Mouse (Mus musculus) embryonic facial prominence, embryonic 11.5 days (tissue): Measurements from ENCODE around the gene Agap1. TPM values are rescaled to one million over a fixed set of nuclear protein-coding genes. Genes with fewer than 3 reads are reported as not detected.

ENCODE experiments used
- ATAC-seq: fragments of 200-750 bp; cut with Nextera tagmentation; replicated peaks from 2 replicates; pipeline ENCODE4 v1.8.0; 2017; ENCODE audit warnings: low read depth; ENCODE audit not compliant: insufficient number of reproducible peaks, low FRiP score, low TSS enrichment
- DNase-seq: peaks from one replicate; pipeline ENCODE4 v3.0.0-alpha.2; 2015; ENCODE audit warnings: low spot score
- H3K27ac ChIP-seq: fragments of 300-500 bp; sonication (generic); replicated peaks from 2 replicates; pipeline ENCODE4 v1.5.1; 2014; ENCODE audit warnings: mild to moderate bottlenecking, low read depth, low read length, control low read depth
- H3K27me3 ChIP-seq: fragments of 300-500 bp; sonication (generic); 2 replicates; pipeline ENCODE4 v1.6.1; 2014; ENCODE audit warnings: mild to moderate bottlenecking, low read length, moderate library complexity, mixed read lengths; ENCODE audit not compliant: control insufficient read depth, insufficient read depth
- H3K36me3 ChIP-seq: fragments of 300-500 bp; sonication (generic); replicated peaks from 2 replicates; pipeline ENCODE4 v1.6.1; 2014; ENCODE audit warnings: low read depth, mild to moderate bottlenecking, low read length, moderate library complexity, mixed read lengths; ENCODE audit not compliant: control insufficient read depth, insufficient read depth
- H3K4me1 ChIP-seq: fragments of 300-500 bp; sonication (generic); 2 replicates; pipeline ENCODE4 v1.6.1; 2014; ENCODE audit warnings: low read length, mixed read lengths; ENCODE audit not compliant: control insufficient read depth, insufficient read depth
- H3K4me2 ChIP-seq: fragments of 300-500 bp; sonication (generic); 2 replicates; pipeline ENCODE4 v1.6.1; 2014; ENCODE audit warnings: low read depth, mild to moderate bottlenecking, control low read depth, low read length, moderate library complexity
- H3K4me3 ChIP-seq: fragments of 300-500 bp; sonication (generic); 2 replicates; pipeline ENCODE4 v1.5.1; 2014; ENCODE audit warnings: low read depth, low read length, control low read depth
- H3K9ac ChIP-seq: fragments of 300-500 bp; sonication (generic); replicated peaks from 2 replicates; pipeline ENCODE4 v1.6.1; 2014; ENCODE audit warnings: mild to moderate bottlenecking, control low read depth, low read length
- H3K9me3 ChIP-seq: fragments of 300-500 bp; sonication (generic); replicated peaks from 2 replicates; pipeline ENCODE4 v1.6.1; 2016; ENCODE audit warnings: mild to moderate bottlenecking, low read length, inconsistent platforms, mixed read lengths; ENCODE audit not compliant: control insufficient read depth
- WGBS: fragments of 180-500 bp; shearing (Covaris S2); extraction: QIAGEN DNeasy Blood & Tissue Kit; methylation state at CpG from one replicate; pipeline ENCODE4 v1.1.7; 2014; 5-methylcytosine and 5-hydroxymethylcytosine counted together
- polyA plus RNA-seq: library from polyadenylated mRNA; unstranded; fragments of >200 nt; fragmentation: Nextera tagmentation; extraction: Ambion mirVana; gene quantifications from 2 replicates; pipeline ENCODE4 v1.2.1, GENCODE M21; 2014

Gene Agap1
- polyA plus RNA-seq, 1 experiment from 2014 or later = 15.4 TPM

DNA sequence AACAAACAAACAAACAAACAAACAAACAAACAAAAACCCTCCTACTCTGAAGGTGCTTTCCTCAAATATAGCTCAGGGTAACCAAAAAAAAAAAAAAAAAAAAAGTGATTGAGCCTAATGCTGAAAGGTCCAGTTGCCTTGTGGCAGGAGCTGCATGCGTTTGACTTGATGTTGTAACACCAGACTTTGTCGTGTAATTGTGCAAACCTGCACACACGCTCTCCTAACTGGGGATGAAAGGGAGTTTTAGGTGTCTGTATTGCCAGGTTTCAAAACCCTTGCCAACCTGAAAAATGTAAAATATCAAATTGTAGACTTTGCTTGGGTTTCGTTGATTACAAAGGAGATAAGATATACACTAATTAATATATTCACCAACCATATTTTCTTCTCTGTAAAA is 459.0 kb downstream of the Agap1 start:
- H3K27ac ChIP-seq = no peak overlapping the region
- no peak overlapping the region for H3K4me3 ChIP-seq

DNA sequence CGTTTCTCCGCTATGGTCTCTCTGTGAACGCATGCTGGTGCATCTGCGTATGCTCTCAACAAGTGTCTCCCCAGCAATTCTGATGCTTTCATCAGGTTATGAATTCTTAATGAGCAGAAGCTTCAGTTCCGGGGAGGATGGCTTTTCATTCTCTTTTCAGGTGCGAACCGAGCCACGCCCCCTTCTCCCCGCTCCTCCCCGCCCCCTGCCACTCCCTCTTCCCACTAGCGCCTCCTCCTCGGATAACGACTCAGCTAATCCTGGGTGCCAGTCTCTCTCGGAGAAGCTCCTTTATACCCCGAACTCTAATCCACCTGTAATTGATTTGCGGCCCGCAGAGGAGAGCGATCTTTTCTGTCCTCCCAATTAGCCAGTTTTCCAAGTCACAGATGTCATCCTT is 463.5 kb downstream of the Agap1 start:
- peaks cover 27% of the 10 kb centered on the region for H3K27me3 ChIP-seq

More for the DNA sequence above, 459.0 kb downstream of the Agap1 start:
- no peaks in the 10 kb centered on the region for H3K4me1 ChIP-seq
- no peaks in the 10 kb centered on the region for H3K9me3 ChIP-seq
- no peaks in the 10 kb centered on the region for H3K27me3 ChIP-seq
- H3K36me3 ChIP-seq = no peaks in the 10 kb centered on the region
- H3K4me2 ChIP-seq = no peak overlapping the region
- DNase-seq = no peak
- WGBS = 75% methylated on average over 4 of the region's 4 CpGs
- H3K9ac ChIP-seq = no peak overlapping the region
- no peak for ATAC-seq

DNA sequence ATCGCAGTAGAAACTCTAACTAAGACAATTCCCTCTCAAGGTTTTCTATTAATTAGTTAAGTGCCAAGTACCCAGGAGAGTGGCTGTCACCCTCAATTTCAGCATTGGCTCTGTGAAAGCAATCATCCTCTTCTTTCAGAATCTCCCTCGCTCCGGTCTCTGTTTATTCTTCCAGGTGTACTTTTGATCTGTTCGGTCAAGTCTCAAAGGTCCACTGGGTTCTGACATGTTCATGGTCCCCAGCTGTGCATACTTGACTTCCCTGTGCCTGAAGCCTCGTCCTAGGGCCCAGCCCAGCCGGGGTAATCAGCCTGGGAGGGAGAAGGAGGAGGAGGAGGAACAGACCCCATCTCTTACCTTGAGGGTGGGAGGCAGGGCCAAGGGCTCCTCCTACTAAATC is 464.6 kb downstream of the Agap1 start:
- no peak for DNase-seq
- H3K9me3 ChIP-seq = no peaks in the 10 kb centered on the region
- ATAC-seq = no peak
- no peak overlapping the region for H3K27ac ChIP-seq
- 69% methylated on average over 6 of the region's 6 CpGs for WGBS
- H3K9ac ChIP-seq = no peak overlapping the region
- H3K36me3 ChIP-seq = no peaks in the 10 kb centered on the region
- H3K27me3 ChIP-seq = peaks cover 38% of the 10 kb centered on the region
- no peak overlapping the region for H3K4me3 ChIP-seq
- no peak overlapping the region for H3K4me2 ChIP-seq
- 0 out of 2 replicates have a peak, but pooled peaks cover 6% of the 10 kb centered on the region for H3K4me1 ChIP-seq

More for the DNA sequence above, 463.5 kb downstream of the Agap1 start:
- ATAC-seq = no peak
- 18% methylated on average over 18 of the region's 18 CpGs for WGBS
- Histone ChIP-seq H3K27ac (no peak overlapping the region), H3K4me1 (0 out of 2 replicates have a peak, but pooled peaks cover 5% of the 10 kb centered on the region), H3K4me3 (no peak overlapping the region), H3K36me3 (no peaks in the 10 kb centered on the region), H3K9ac (no peak overlapping the region), H3K9me3 (no peaks in the 10 kb centered on the region), H3K4me2 (no peak overlapping the region)
- DNase-seq = no peak

DNA sequence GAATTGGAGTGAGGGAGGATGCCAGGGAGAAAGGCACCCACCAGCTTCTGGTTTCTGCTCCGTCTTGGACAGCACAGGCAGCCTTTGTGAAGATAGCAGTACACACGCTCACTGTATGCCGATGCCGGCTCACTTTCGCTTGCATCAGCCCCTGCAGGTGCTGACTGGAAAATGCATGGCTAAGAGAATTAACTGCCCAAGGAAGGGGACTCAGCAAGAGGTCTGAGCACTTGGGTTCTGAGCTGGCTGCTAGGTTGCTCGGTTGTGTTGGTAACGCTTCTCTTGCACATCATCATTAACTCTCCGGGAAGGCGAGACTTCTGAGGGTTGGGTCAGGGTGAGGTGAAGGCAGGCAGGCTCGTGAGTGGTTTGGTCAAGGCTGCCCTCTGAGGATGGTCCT is 467.2 kb downstream of the Agap1 start:
- no peaks in the 10 kb centered on the region for H3K9me3 ChIP-seq
- H3K27me3 ChIP-seq = peaks cover 64% of the 10 kb centered on the region
- H3K4me3 ChIP-seq = no peak overlapping the region
- WGBS = under 1% methylated on average over 10 of the region's 10 CpGs
- H3K9ac ChIP-seq = no peak overlapping the region
- no peaks in the 10 kb centered on the region for H3K36me3 ChIP-seq
- no peak overlapping the region for H3K27ac ChIP-seq
- ATAC-seq = no peak
- 0 out of 2 replicates have a peak, but pooled peaks cover 6% of the 10 kb centered on the region for H3K4me1 ChIP-seq
- peak; percentile 43 for DNase-seq
- no peak overlapping the region for H3K4me2 ChIP-seq

DNA sequence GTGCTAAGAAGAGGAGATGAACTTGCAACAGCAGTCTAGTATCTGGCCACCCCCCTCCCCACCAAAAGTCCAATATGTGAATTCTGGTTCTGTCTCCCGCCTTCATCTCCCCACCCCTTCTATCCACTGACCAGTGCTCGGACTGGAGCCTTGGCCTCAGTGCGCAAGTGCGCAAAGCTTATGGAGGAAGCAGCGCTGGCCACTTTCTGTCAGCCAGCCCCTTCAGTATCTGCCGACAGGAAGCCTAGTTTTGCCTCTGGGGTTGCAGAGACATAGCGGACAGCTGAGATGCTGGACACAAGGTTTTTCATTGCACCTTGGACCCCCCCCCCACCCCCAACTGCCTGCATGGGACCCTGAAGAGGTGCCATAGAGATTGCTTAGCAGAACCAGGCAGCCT is 467.7 kb downstream of the Agap1 start:
- H3K36me3 ChIP-seq = no peaks in the 10 kb centered on the region
- ATAC-seq (no peak), DNase-seq (peak; percentile 37)
- no peak overlapping the region for H3K4me3 ChIP-seq
- H3K9ac ChIP-seq = no peak overlapping the region
- peaks cover 69% of the 10 kb centered on the region for H3K27me3 ChIP-seq
- H3K9me3 ChIP-seq = no peaks in the 10 kb centered on the region
- no peak overlapping the region for H3K27ac ChIP-seq
- WGBS = 1% methylated on average over 7 of the region's 7 CpGs
- peaks cover 6% of the 10 kb centered on the region; the same call in 1 of the 2 replicates for H3K4me1 ChIP-seq
- peak overlapping the region; percentile 27; the same call in 1 of the 2 replicates for H3K4me2 ChIP-seq

DNA sequence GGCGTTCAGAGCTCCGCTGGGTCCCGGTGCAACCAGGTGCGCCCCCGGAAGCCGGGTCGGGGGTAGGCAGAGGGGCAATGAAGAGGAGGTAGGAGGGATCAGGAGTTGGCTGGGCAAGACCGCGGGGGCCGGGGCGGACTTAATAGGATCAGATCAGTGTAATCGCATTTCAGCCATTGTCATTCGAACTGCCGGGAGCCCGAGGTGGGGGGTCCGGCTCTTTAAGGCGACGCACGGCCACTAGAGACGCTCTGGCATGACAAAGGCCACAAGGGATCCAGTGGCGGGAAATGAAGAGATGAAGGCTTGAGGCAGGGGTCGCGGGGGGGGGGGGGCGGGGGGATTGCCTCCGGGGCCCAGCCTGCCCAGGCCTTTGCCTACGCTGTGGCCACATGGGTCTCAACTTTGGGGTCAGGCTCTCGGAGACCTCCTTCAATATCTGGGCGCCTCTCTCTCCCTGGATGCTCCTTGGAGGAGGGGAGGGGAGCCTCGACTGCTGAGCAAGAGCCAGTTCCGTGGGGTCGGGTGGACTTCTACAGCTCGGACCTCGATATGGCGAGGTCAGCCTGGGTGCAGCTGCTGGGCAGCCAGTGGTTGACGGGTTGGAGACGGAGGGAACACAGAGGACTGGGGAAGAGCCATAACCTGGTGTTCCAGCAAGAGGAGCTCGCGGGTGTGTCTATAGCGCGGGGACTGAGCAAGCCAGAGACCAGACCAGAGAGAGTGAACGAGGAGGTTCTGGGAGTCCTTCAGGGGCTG is 468.5 kb downstream of the Agap1 start:
- Histone ChIP-seq H3K4me2 (peak overlapping the region; percentile 27), H3K36me3 (no peaks in the 10 kb centered on the region), H3K27ac (no peak overlapping the region), H3K9me3 (no peaks in the 10 kb centered on the region), H3K9ac (no peak overlapping the region), H3K4me1 (peaks cover 6% of the 10 kb centered on the region; the same call in 1 of the 2 replicates), H3K4me3 (no peak overlapping the region), H3K27me3 (peaks cover 71% of the 10 kb centered on the region)
- DNase-seq (peak; percentile 47), ATAC-seq (no peak)
- 2% methylated on average over 28 of the region's 41 CpGs for WGBS

DNA sequence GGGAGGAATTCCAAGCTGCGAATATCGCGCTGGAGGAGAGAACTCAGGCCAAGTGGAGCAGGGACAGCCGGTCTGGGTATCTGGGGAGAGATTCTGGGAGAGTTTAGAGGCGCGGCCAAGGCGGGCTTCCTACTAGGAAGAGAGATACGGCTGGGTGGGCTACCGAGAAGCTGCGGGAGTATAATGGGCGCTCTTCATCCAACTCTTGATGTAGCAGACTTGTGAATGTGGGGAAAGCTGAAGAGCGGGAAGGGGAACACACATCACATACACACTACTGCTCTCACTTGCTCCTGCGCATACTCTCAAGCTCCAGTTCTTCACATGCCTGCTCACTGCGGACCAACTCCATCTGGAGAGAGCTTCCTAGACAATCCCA is 469.0 kb downstream of the Agap1 start:
- Histone ChIP-seq H3K9ac (no peak overlapping the region), H3K9me3 (no peaks in the 10 kb centered on the region), H3K4me1 (peaks cover 8% of the 10 kb centered on the region; the same call in 1 of the 2 replicates), H3K36me3 (no peaks in the 10 kb centered on the region), H3K4me2 (0 out of 2 replicates have a peak overlapping the region, but pooled peaks have one; percentile 27), H3K27me3 (peaks cover 75% of the 10 kb centered on the region), H3K27ac (no peak overlapping the region), H3K4me3 (no peak overlapping the region)
- ATAC-seq (no peak), DNase-seq (peak; percentile 18)
- 7% methylated on average over 14 of the region's 14 CpGs for WGBS

DNA sequence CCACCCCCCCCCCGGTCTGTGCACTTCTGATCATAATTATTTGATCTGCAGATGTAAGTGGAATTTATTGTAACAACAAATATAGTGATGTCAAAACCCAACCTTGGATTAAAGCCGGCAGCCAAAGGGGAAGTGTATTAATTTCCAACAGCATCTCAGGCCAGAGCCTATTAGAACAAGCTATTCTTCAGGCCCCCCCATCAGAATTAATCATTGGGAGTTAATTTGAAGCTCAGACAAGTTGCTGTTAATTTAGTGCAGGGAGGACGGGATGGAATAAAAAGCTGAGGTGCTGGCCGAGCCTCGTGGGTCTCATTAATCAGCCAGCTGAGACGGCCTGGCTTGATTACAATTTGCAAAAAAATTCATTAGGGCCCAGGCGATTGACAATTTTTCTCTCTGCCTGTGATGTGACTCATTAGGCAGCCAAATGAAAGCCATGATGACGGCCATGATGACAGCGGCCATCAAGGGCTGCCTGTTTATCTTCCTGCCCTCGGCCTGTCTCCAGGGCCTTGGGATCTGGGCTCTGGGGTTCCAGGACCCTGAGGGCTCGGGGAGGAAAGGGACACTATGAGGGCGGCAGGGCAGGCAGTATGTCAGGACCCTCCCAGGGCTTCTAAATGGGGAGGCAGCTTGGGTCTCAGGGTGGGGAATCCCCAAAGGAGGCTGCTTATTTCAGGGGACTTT is 471.0 kb downstream of the Agap1 start:
- DNase-seq (no peak), ATAC-seq (no peak)
- Histone ChIP-seq H3K27ac (no peak overlapping the region), H3K4me1 (peaks cover 9% of the 10 kb centered on the region; the same call in 1 of the 2 replicates), H3K9me3 (no peaks in the 10 kb centered on the region), H3K4me3 (no peak overlapping the region), H3K36me3 (no peaks in the 10 kb centered on the region), H3K9ac (no peak overlapping the region), H3K4me2 (no peak overlapping the region), H3K27me3 (peaks cover 88% of the 10 kb centered on the region)
- WGBS = 11% methylated on average over 12 of the region's 12 CpGs
